Mouse (Mus musculus) embryonic facial prominence, embryonic 12.5 days (tissue): ENCODE results near the gene Ust. TPM values are rescaled to one million over a fixed set of nuclear protein-coding genes. Genes with fewer than 3 reads are reported as not detected.
A peak's percentile ranks its signal among the peaks of the same experiment; 100 is the strongest.

Experiments
- ATAC-seq: fragments of 200-750 bp; cut with Nextera tagmentation; 2 replicates; pipeline ENCODE4 v1.8.0; 2017; ENCODE audit not compliant: insufficient number of reproducible peaks, insufficient read depth, low FRiP score, low TSS enrichment
- H3K27ac ChIP-seq: fragments of 300-500 bp; sonication (generic); 2 replicates; pipeline ENCODE4 v1.5.1; 2016; ENCODE audit warnings: mild to moderate bottlenecking
- H3K27me3 ChIP-seq: fragments of 300-500 bp; sonication (generic); 2 replicates; pipeline ENCODE4 v1.6.1; 2016; ENCODE audit warnings: mild to moderate bottlenecking, moderate library complexity
- H3K36me3 ChIP-seq: fragments of 300-500 bp; sonication (generic); 2 replicates; pipeline ENCODE4 v1.6.1; 2016; ENCODE audit warnings: mild to moderate bottlenecking
- H3K4me1 ChIP-seq: fragments of 300-500 bp; sonication (generic); 2 replicates; pipeline ENCODE4 v1.6.1; 2016
- H3K4me2 ChIP-seq: fragments of 300-500 bp; sonication (generic); replicated peaks from 2 replicates; pipeline ENCODE4 v1.6.1; 2016; ENCODE audit warnings: mild to moderate bottlenecking, moderate library complexity
- H3K4me3 ChIP-seq: fragments of 300-500 bp; sonication (generic); 2 replicates; pipeline ENCODE4 v1.5.1; 2016; ENCODE audit warnings: mild to moderate bottlenecking
- H3K9ac ChIP-seq: fragments of 300-500 bp; sonication (generic); 2 replicates; pipeline ENCODE4 v1.6.1; 2016; ENCODE audit warnings: mild to moderate bottlenecking, moderate library complexity
- H3K9me3 ChIP-seq: fragments of 300-500 bp; sonication (generic); 2 replicates; pipeline ENCODE4 v1.6.1; 2016; ENCODE audit warnings: mild to moderate bottlenecking, moderate library complexity
- WGBS: fragments of 180-500 bp; shearing (Covaris S2); methylation state at CpG from one replicate; pipeline ENCODE4 v1.1.7; 2016; 5-methylcytosine and 5-hydroxymethylcytosine counted together
- polyA plus RNA-seq: library from polyadenylated mRNA; unstranded; fragments of >200 nt; fragmentation: Nextera tagmentation; extraction: Ambion mirVana; gene quantifications from 2 replicates; pipeline ENCODE4 v1.2.1, GENCODE M21; 2016

Ust gene
- polyA plus RNA-seq, 1 experiment from 2014 or later, result 7.3 TPM

DNA sequence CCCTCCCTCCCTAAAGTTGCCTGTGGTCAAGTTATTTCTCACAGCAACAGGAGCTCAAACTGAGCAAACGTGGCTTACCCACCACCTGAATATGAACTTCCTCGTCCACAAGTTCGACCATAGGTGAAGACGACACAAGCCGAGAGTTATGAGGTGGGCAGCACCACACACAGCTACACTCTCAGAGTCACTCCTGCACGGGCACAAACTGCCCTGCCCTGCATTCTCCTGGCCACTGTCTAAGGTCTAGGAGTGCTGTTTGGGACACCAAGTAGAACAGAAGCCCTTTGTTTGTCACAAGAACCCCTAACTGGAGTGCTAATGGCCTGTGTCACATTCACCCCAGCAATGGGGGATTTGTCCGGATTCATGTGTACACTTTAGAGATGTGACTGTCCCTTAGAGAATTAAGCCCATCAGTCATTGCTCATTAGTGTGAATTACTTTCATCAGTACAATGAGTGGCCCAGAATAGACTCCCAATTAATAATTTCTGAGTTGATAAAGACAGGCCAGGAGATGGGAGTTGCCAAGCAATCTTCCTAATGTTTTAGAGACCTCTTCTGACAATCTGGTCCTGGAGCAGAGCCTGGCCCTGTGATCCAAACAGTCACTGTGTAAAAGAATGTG, 2.3 kb upstream of the Ust start:
- WGBS, result 57% methylated on average over 7 of the region's 7 CpGs
- Histone ChIP-seq H3K36me3 (no peaks in the 10 kb centered on the region), H3K27me3 (no peaks in the 10 kb centered on the region; the same call in 1 of the 2 replicates), H3K4me3 (no peak overlapping the region), H3K4me2 (no peak overlapping the region), H3K27ac (no peak overlapping the region), H3K9ac (no peak overlapping the region), H3K4me1 (peaks cover 6% of the 10 kb centered on the region; the same call in 1 of the 2 replicates), H3K9me3 (no peaks in the 10 kb centered on the region)
- ATAC-seq, result no peak

DNA sequence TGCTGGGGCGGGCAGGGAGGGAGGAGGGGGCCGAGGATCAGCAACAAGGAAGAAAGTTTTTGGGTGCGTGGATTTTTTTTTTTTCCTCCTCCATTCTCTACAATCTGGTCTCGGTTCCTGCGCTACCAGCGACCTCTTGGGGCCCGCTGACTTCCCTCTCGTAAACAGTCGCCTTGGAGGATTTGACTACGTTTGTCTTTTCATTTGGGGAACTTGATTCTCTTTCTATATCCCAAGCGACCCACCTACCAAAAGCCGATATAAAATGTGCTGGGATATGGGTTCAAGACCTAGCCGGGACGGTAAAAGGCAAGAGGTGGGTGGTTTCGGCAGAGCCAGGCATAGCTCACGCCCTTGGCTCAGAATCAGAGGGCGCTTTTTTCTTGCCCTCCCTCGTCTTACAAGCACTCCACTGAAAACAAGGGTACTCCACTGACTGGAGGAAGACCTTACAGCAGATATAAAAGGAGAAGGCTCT, 428 bp upstream of the Ust start:
- Histone ChIP-seq H3K4me2 (peak overlapping the region; percentile 93), H3K4me3 (peak overlapping the region; percentile 79), H3K4me1 (peaks cover 6% of the 10 kb centered on the region; the same call in 1 of the 2 replicates), H3K9ac (no peak overlapping the region), H3K27ac (no peak overlapping the region), H3K36me3 (no peaks in the 10 kb centered on the region), H3K27me3 (no peaks in the 10 kb centered on the region; the same call in 1 of the 2 replicates), H3K9me3 (no peaks in the 10 kb centered on the region)
- no peak for ATAC-seq
- 1% methylated on average over 18 of the region's 18 CpGs for WGBS

DNA sequence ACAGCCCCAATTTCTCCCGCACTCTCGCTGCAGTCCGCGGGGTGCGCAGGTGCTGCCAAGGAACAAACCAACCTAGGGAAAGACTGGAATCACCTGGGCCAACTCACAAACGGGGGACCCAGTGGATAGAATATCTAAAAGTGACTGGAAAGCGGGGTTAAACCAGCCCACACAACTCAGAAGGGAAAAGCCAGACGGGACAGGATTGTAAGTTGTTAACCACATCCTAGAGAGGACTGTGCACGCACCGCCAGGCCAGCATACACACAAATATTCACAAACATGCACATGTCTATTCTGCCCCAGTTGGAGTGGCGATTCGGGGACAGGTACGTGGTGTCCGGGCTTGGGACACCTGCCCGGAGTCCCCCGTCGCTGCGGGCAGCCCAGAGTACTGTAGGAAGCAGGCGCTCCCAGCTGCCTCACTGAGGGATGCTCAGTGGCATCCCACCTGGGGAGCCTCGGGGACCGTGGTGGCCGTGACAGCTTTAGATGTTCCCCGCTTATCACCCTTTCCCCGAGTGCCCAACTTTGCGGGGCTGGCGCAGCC, 959 bp downstream of the Ust start:
- Histone ChIP-seq H3K9ac (peak overlapping the region; percentile 64), H3K27me3 (no peaks in the 10 kb centered on the region; the same call in 1 of the 2 replicates), H3K4me2 (peak overlapping the region; percentile 93), H3K36me3 (no peaks in the 10 kb centered on the region), H3K9me3 (no peaks in the 10 kb centered on the region), H3K4me3 (peak overlapping the region; percentile 79), H3K27ac (no peak overlapping the region), H3K4me1 (peaks cover 6% of the 10 kb centered on the region; the same call in 1 of the 2 replicates)
- no peak for ATAC-seq
- under 1% methylated on average over 26 of the region's 26 CpGs for WGBS

GRCm38 (mm10) chr10:8516916-8517524, 1.6 kb downstream of the Ust start:
- WGBS, result 13% methylated on average over 9 of the region's 9 CpGs
- no peaks in the 10 kb centered on the region; the same call in 1 of the 2 replicates for H3K27me3 ChIP-seq
- H3K4me3 ChIP-seq, result peak overlapping the region; percentile 79
- H3K4me2 ChIP-seq, result peak overlapping the region; percentile 93
- no peak overlapping the region; the same call in 1 of the 2 replicates for H3K9ac ChIP-seq
- ATAC-seq, result no peak
- H3K27ac ChIP-seq, result no peak overlapping the region
- H3K36me3 ChIP-seq, result no peaks in the 10 kb centered on the region
- no peaks in the 10 kb centered on the region for H3K9me3 ChIP-seq
- H3K4me1 ChIP-seq, result peaks cover 6% of the 10 kb centered on the region; the same call in 1 of the 2 replicates

- Histone ChIP-seq H3K4me3 (no peak overlapping the region), H3K27me3 (no peaks in the 10 kb centered on the region; the same call in 1 of the 2 replicates), H3K4me1 (peaks cover 6% of the 10 kb centered on the region; the same call in 1 of the 2 replicates), H3K9me3 (no peaks in the 10 kb centered on the region), H3K4me2 (no peak overlapping the region), H3K9ac (no peak overlapping the region), H3K36me3 (no peaks in the 10 kb centered on the region), H3K27ac (no peak overlapping the region)
- no peak for ATAC-seq
- WGBS, result 75% methylated on average over 3 of the region's 3 CpGs
Measured at GRCm38 (mm10) chr10:8513690-8514089, 4.9 kb downstream of the Ust start.

- peaks cover 2% of the 10 kb centered on the region; the same call in 1 of the 2 replicates for H3K4me1 ChIP-seq
- no peak for ATAC-seq
- no peaks in the 10 kb centered on the region for H3K9me3 ChIP-seq
- no peak overlapping the region for H3K9ac ChIP-seq
- H3K27me3 ChIP-seq, result no peaks in the 10 kb centered on the region; the same call in 1 of the 2 replicates
- H3K36me3 ChIP-seq, result no peaks in the 10 kb centered on the region
- no peak overlapping the region for H3K4me2 ChIP-seq
- 90% methylated on average over 6 of the region's 6 CpGs for WGBS
- no peak overlapping the region for H3K4me3 ChIP-seq
- no peak overlapping the region for H3K27ac ChIP-seq
Measured at GRCm38 (mm10) chr10:8512222-8512621, 6.4 kb downstream of the Ust start.

GRCm38 (mm10) chr10:8511760-8512159, 6.9 kb downstream of the Ust start:
- Histone ChIP-seq H3K27ac (no peak overlapping the region), H3K4me3 (no peak overlapping the region), H3K4me2 (no peak overlapping the region), H3K27me3 (no peaks in the 10 kb centered on the region; the same call in 1 of the 2 replicates), H3K9ac (no peak overlapping the region), H3K4me1 (no peaks in the 10 kb centered on the region), H3K36me3 (no peaks in the 10 kb centered on the region), H3K9me3 (no peaks in the 10 kb centered on the region)
- no peak for ATAC-seq
- whole genome bisulfite sequencing, result 69% methylated on average over 8 of the region's 8 CpGs

DNA sequence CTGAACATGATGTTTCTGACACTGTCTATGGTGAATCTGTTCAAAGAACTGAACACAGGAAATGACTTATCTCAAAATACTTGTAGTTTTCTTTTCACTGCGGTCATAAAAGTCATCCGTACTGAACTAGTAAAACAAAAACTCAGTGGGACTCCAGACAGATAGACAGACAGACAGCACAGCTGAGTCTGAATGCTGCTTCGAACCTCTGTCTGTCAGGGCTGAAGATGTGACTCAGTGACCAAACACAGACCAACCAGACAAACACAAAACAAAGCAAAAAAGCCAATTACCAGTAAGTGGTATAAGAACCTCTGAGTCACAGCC, 12.4 kb downstream of the Ust start:
- no peaks in the 10 kb centered on the region for H3K9me3 ChIP-seq
- WGBS, result 79% methylated on average over 3 of the region's 3 CpGs
- H3K4me2 ChIP-seq, result no peak overlapping the region
- no peak overlapping the region for H3K9ac ChIP-seq
- no peaks in the 10 kb centered on the region for H3K36me3 ChIP-seq
- H3K4me1 ChIP-seq, result peaks cover 12% of the 10 kb centered on the region
- H3K27ac ChIP-seq, result no peak overlapping the region
- no peak for ATAC-seq
- H3K4me3 ChIP-seq, result no peak overlapping the region
- H3K27me3 ChIP-seq, result no peaks in the 10 kb centered on the region

GRCm38 (mm10) chr10:8505346-8506246, 13.0 kb downstream of the Ust start:
- H3K9ac ChIP-seq, result no peak overlapping the region
- 51% methylated on average over 13 of the region's 13 CpGs for WGBS
- ATAC-seq, result no peak
- H3K36me3 ChIP-seq, result no peaks in the 10 kb centered on the region
- H3K9me3 ChIP-seq, result no peaks in the 10 kb centered on the region
- no peaks in the 10 kb centered on the region for H3K27me3 ChIP-seq
- no peak overlapping the region for H3K4me3 ChIP-seq
- no peak overlapping the region for H3K27ac ChIP-seq
- H3K4me1 ChIP-seq, result peaks cover 12% of the 10 kb centered on the region
- no peak overlapping the region for H3K4me2 ChIP-seq

- H3K27me3 ChIP-seq, result no peaks in the 10 kb centered on the region
- peaks cover 12% of the 10 kb centered on the region for H3K4me1 ChIP-seq
- ATAC-seq, result no peak
- 67% methylated on average over 4 of the region's 4 CpGs for WGBS
- no peak overlapping the region for H3K4me3 ChIP-seq
- H3K9me3 ChIP-seq, result no peaks in the 10 kb centered on the region
- H3K36me3 ChIP-seq, result no peaks in the 10 kb centered on the region
- H3K4me2 ChIP-seq, result no peak overlapping the region
- H3K27ac ChIP-seq, result no peak overlapping the region
- H3K9ac ChIP-seq, result no peak overlapping the region
Measured at GRCm38 (mm10) chr10:8504832-8505231, 13.8 kb downstream of the Ust start.
